Mouse (Mus musculus) embryonic facial prominence, embryonic 15.5 days (tissue): ENCODE data around the gene Cers4. TPM values are rescaled to one million over a fixed set of nuclear protein-coding genes. Genes with fewer than 3 reads are reported as not detected.
A peak's percentile ranks its signal among the peaks of the same experiment; 100 is the strongest.

ENCODE experiments used
- ATAC-seq: fragments of 200-750 bp; cut with Nextera tagmentation; 2 replicates; pipeline ENCODE4 v1.8.0; 2017; ENCODE audit warnings: low read depth, moderate TSS enrichment; ENCODE audit not compliant: insufficient number of reproducible peaks, low FRiP score, low TSS enrichment
- H3K27ac ChIP-seq: fragments of 300-500 bp; sonication (generic); replicated peaks from 2 replicates; pipeline ENCODE4 v1.5.1; 2015; ENCODE audit warnings: mild to moderate bottlenecking, inconsistent platforms
- H3K27me3 ChIP-seq: fragments of 300-500 bp; sonication (generic); 2 replicates; pipeline ENCODE4 v1.6.1; 2015; ENCODE audit warnings: inconsistent platforms
- H3K36me3 ChIP-seq: fragments of 300-500 bp; sonication (generic); 2 replicates; pipeline ENCODE4 v1.6.1; 2015; ENCODE audit warnings: mild to moderate bottlenecking, inconsistent platforms
- H3K4me1 ChIP-seq: fragments of 300-500 bp; sonication (generic); 2 replicates; pipeline ENCODE4 v1.6.1; 2015; ENCODE audit warnings: inconsistent platforms
- H3K4me2 ChIP-seq: fragments of 300-500 bp; sonication (generic); replicated peaks from 2 replicates; pipeline ENCODE4 v1.6.1; 2015; ENCODE audit warnings: mild to moderate bottlenecking, inconsistent platforms
- H3K4me3 ChIP-seq: fragments of 300-500 bp; sonication (generic); replicated peaks from 2 replicates; pipeline ENCODE4 v1.5.1; 2015; ENCODE audit warnings: mild to moderate bottlenecking, inconsistent platforms
- H3K9ac ChIP-seq: fragments of 300-500 bp; sonication (generic); 2 replicates; pipeline ENCODE4 v1.6.1; 2015; ENCODE audit warnings: inconsistent platforms
- H3K9me3 ChIP-seq: fragments of 300-500 bp; sonication (generic); replicated peaks from 2 replicates; pipeline ENCODE4 v1.6.1; 2016; ENCODE audit warnings: inconsistent platforms
- WGBS: fragments of 180-500 bp; shearing (Covaris S2); methylation state at CpG from one replicate; pipeline ENCODE4 v1.1.7; 2015; 5-methylcytosine and 5-hydroxymethylcytosine counted together
- polyA plus RNA-seq: library from polyadenylated mRNA; unstranded; fragments of >200 nt; fragmentation: Nextera tagmentation; extraction: Ambion mirVana; gene quantifications from 2 replicates; pipeline ENCODE4 v1.2.1, GENCODE M21; 2015

The Cers4 gene
- 20.9 and 22.3 TPM in 2 replicates for polyA plus RNA-seq

DNA sequence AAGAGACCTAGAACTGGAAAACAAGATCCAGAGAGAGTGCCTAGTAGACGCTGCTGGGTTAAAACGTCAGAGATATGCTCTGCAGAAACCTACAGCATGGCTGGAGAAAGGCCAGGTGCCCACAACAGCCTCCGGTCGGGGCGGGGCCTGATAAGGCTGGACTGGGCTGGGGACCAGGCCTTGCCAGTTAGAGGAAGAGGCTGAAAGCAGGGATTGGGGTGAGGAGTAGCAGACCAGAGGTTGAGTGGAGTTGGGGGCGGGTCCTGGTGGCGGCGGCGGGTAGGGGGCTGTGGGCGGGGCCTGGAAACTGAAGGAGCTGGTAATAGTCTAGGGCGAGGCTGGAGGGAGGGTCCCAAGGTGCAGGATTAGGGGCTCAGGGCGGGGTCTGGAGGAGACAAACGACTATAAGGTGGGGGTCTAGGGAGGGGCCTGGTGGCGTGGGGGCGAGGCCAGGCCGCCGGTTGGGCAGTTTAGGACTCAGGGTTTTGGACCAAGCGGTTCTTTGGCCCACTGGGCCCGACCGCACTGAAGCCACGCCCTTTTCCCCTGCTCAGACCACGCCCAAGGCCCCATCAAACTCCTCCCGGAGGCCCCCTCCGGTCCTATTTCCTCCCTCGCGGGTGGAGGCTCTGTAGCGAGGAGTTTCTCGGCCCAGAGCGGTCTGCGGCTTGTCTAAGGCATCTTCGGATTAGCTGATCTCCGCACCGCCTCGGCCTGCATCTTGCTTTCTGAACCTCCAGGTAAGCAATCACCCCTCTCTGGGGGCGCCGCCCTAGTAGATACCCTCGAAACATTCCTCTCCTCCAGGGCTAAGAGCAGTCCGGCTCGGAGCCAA, at the start of gene Cers4:
Gene Cers4 (plus strand): TSS at position 176 of the 835 bp plus-strand sequence.
- no peaks in the 10 kb centered on the region for H3K27me3 ChIP-seq
- no peaks in the 10 kb centered on the region for H3K36me3 ChIP-seq
- peak within 1 kb of the TSS; percentile 70 for H3K4me2 ChIP-seq
- H3K9me3 ChIP-seq: no peaks in the 10 kb centered on the region
- ATAC-seq: peak; percentile 91
- peaks cover 24% of the 10 kb centered on the region for H3K4me1 ChIP-seq
- under 1% methylated on average over 39 of the region's 39 CpGs for WGBS
- peak within 1 kb of the TSS; percentile 44 for H3K9ac ChIP-seq
- H3K4me3 ChIP-seq: peak within 1 kb of the TSS; percentile 52
- peak within 1 kb of the TSS; percentile 74 for H3K27ac ChIP-seq

DNA sequence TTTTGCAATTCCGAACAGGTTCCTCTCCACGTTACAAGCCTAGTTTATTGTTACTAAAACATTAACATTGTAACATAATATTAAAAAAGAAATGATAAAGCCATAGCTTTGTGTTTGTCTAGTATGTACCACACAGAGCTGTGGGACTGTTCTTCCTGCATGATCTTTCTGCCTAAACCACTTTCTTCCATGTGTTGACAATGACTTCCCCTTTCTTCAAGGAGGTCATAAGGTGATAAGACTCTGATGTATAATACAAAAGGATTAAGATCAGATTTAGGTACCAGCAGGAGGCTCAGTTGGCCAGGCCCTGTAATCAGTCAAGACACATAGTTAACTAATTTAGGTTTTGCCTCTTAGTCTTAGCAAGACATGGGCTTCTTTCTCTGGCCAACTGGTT, 34.7 kb upstream of the Cers4 start:
- no peak for ATAC-seq
- H3K9me3 ChIP-seq: no peaks in the 10 kb centered on the region
- H3K4me3 ChIP-seq: no peak overlapping the region
- H3K9ac ChIP-seq: no peak overlapping the region
- no peaks in the 10 kb centered on the region for H3K4me1 ChIP-seq
- WGBS: 83% methylated on average over 2 of the region's 2 CpGs
- no peak overlapping the region for H3K4me2 ChIP-seq
- H3K36me3 ChIP-seq: no peaks in the 10 kb centered on the region
- H3K27me3 ChIP-seq: no peaks in the 10 kb centered on the region
- no peak overlapping the region for H3K27ac ChIP-seq

- H3K9me3 ChIP-seq: no peaks in the 10 kb centered on the region
- H3K36me3 ChIP-seq: no peaks in the 10 kb centered on the region
- no peak overlapping the region for H3K4me2 ChIP-seq
- no peak overlapping the region for H3K27ac ChIP-seq
- ATAC-seq: no peak
- no peak overlapping the region for H3K9ac ChIP-seq
- H3K4me3 ChIP-seq: no peak overlapping the region
- no peaks in the 10 kb centered on the region for H3K4me1 ChIP-seq
- no peaks in the 10 kb centered on the region for H3K27me3 ChIP-seq
- WGBS: 81% methylated on average over 2 of the region's 2 CpGs
These were observed 29.8 kb upstream of the Cers4 start for GRCm38 (mm10) chr8:4463061-4463460.

DNA sequence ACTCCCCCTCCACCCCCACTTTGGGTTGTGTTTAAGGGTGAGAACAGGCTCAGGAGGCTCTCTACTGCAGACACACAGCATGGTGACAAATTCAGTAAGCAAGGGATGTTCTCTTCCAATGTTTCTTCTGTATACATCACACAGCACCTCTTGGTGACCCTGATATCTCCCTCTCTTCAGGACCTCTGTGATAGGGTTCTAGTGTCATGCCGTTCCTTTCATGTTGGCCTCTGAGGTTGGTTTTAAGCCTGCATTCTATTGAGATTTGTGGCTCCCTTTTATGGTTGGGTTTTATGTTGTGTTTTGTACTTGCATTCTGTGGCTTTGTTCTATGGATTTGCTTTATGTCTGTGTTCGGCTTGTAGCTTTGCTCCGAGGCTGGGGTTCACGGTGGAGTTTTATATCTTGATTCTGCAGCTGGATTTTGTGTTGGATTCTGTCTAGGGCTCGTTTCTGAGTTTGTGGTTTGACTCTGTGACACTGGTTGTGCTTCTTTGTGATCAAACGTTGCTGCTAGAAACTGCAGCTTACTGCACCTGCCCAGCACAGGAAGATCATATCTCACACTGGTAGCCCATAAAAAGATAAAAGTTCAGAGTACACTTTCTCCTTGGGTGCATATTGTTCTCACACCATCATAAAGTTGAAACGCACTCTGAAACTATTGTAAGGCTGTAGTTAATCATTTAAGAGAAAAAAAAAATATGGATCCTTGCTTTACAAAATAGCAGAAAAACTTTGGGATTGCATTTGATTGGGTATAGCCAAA, 18.2 kb upstream of the Cers4 start:
- no peaks in the 10 kb centered on the region for H3K27me3 ChIP-seq
- H3K27ac ChIP-seq: no peak overlapping the region
- H3K9ac ChIP-seq: no peak overlapping the region
- no peaks in the 10 kb centered on the region for H3K9me3 ChIP-seq
- H3K4me2 ChIP-seq: no peak overlapping the region
- H3K36me3 ChIP-seq: no peaks in the 10 kb centered on the region
- ATAC-seq: no peak
- no peaks in the 10 kb centered on the region for H3K4me1 ChIP-seq
- 66% methylated on average over 7 of the region's 7 CpGs for WGBS
- no peak overlapping the region for H3K4me3 ChIP-seq

- H3K9ac ChIP-seq: no peak overlapping the region
- WGBS: 81% methylated on average over 4 of the region's 4 CpGs
- no peak for ATAC-seq
- H3K9me3 ChIP-seq: no peaks in the 10 kb centered on the region
- H3K4me3 ChIP-seq: no peak overlapping the region
- no peaks in the 10 kb centered on the region for H3K27me3 ChIP-seq
- H3K36me3 ChIP-seq: no peaks in the 10 kb centered on the region
- no peaks in the 10 kb centered on the region for H3K4me1 ChIP-seq
- H3K27ac ChIP-seq: no peak overlapping the region
- no peak overlapping the region for H3K4me2 ChIP-seq
These were observed 11.7 kb upstream of the Cers4 start for GRCm38 (mm10) chr8:4481154-4481553.

DNA sequence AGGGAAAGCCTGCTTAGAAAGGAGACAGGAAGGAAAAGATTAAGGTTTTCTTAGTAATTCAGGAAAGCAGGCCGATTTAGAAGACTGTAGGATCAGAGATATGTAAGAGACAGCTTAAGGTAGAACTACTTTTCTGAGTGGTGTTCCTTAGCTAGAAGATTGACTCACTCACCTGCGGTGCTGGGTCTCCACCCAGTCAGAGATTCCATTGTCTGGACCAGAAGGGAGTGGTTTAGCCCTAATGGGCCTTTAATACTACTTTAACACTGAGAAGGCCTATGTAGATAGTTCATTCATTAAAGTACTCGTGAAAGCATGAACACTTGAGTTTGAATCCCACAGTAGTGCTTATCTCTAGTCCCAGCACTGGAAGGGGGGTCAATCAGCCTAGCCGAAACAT, 11.2 kb upstream of the Cers4 start:
- no peak overlapping the region for H3K4me2 ChIP-seq
- H3K4me3 ChIP-seq: no peak overlapping the region
- no peak overlapping the region for H3K9ac ChIP-seq
- no peaks in the 10 kb centered on the region for H3K9me3 ChIP-seq
- no peaks in the 10 kb centered on the region for H3K4me1 ChIP-seq
- WGBS: 69% methylated on average over 4 of the region's 4 CpGs
- no peak overlapping the region for H3K27ac ChIP-seq
- H3K27me3 ChIP-seq: no peaks in the 10 kb centered on the region
- H3K36me3 ChIP-seq: no peaks in the 10 kb centered on the region
- ATAC-seq: no peak

GRCm38 (mm10) chr8:4482501-4482900, 10.3 kb upstream of the Cers4 start:
- Histone ChIP-seq H3K27ac (no peak overlapping the region), H3K27me3 (no peaks in the 10 kb centered on the region), H3K4me1 (no peaks in the 10 kb centered on the region), H3K9ac (no peak overlapping the region), H3K4me2 (no peak overlapping the region), H3K9me3 (no peaks in the 10 kb centered on the region), H3K36me3 (no peaks in the 10 kb centered on the region), H3K4me3 (no peak overlapping the region)
- 49% methylated on average over 4 of the region's 4 CpGs for WGBS
- ATAC-seq: no peak

DNA sequence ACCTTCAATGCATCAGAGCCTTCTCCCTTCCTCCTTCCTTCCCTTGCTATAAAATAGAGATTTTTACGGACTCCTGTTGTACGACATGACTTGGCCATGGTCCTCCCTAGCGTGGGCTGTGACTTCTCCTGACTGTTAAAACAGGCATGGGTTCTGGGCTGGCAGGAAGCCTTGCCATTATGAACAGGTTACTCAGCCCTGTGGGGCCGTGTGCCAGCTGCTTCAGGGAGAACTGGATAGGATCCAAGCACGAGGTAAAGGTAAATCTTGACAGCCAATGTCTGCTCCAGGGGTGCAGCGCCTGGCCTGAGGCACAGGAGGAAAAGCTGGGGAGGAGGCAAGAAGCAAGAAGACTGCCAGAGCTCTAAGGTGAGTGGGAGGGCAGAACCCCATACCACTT, 9.5 kb upstream of the Cers4 start:
- Histone ChIP-seq H3K9ac (no peak overlapping the region), H3K4me2 (no peak overlapping the region), H3K27me3 (no peaks in the 10 kb centered on the region), H3K27ac (no peak overlapping the region), H3K4me3 (no peak overlapping the region), H3K36me3 (no peaks in the 10 kb centered on the region), H3K4me1 (no peaks in the 10 kb centered on the region), H3K9me3 (no peaks in the 10 kb centered on the region)
- 61% methylated on average over 6 of the region's 6 CpGs for WGBS
- peak; percentile 54; the same call in 1 of the 2 replicates for ATAC-seq

DNA sequence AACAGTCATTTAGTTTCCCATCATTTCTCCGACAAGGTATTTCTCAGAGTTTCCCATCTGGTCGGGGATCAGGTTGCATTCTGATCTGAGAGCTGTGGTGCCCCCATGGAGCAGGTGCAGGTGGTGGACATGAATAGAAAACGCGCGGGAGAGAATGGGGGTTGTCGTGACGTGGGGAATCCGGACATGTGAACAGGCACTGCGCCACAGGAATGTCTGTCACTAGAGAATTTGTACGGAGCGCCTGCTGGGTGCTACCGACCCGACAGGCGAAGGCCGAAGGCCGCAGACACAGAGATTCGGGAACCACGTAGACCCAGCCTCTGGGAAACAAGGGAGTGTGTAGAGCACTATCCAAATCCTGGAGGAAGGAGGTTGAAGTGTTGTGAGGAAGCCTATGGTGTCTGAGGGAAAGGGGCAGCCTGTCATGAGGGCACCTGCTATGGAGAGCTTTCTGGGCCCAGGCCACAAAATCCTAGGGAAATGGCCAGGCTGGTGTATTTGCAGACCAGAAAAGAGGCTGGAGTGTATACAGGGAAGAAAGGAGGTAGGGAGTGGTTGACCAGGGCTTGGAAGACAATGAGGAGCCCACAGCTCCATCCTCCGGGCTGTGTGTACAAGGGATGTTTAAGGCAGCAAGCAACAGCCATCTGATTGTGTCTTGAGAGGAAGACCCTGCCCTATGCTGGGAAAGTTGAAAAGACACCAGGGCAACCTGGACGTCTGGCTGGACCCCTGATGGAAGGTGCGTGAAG, 1.0 kb downstream of the Cers4 start:
- Histone ChIP-seq H3K9ac (peak overlapping the region; percentile 44), H3K36me3 (no peaks in the 10 kb centered on the region), H3K9me3 (no peaks in the 10 kb centered on the region), H3K27ac (peak overlapping the region; percentile 74), H3K4me2 (peak overlapping the region; percentile 70), H3K27me3 (no peaks in the 10 kb centered on the region), H3K4me1 (peaks cover 24% of the 10 kb centered on the region), H3K4me3 (peak overlapping the region; percentile 52)
- peak; percentile 18 for ATAC-seq
- WGBS: 14% methylated on average over 21 of the region's 21 CpGs

- no peak overlapping the region for H3K4me3 ChIP-seq
These were observed 3.1 kb downstream of the Cers4 start for GRCm38 (mm10) chr8:4495976-4496375.

GRCm38 (mm10) chr8:4497610-4498009, 4.8 kb downstream of the Cers4 start:
- no peak for ATAC-seq
- Histone ChIP-seq H3K36me3 (no peaks in the 10 kb centered on the region), H3K9me3 (no peaks in the 10 kb centered on the region), H3K9ac (no peak overlapping the region), H3K27ac (no peak overlapping the region), H3K4me3 (no peak overlapping the region), H3K4me1 (peaks cover 24% of the 10 kb centered on the region), H3K27me3 (no peaks in the 10 kb centered on the region), H3K4me2 (no peak overlapping the region)
- WGBS: 89% methylated on average over 1 of the region's 1 CpGs

More at GRCm38 (mm10) chr8:4495976-4496375, 3.1 kb downstream of the Cers4 start:
- no peak for ATAC-seq
- Histone ChIP-seq H3K4me2 (no peak overlapping the region), H3K9me3 (no peaks in the 10 kb centered on the region), H3K27me3 (no peaks in the 10 kb centered on the region), H3K36me3 (no peaks in the 10 kb centered on the region), H3K27ac (no peak overlapping the region), H3K9ac (no peak overlapping the region), H3K4me1 (peaks cover 24% of the 10 kb centered on the region)
- WGBS: 39% methylated on average over 6 of the region's 6 CpGs
